Mouse (Mus musculus) myocyte (in vitro differentiated cells): ENCODE results near the gene Agmo. TPM values are rescaled to one million over a fixed set of nuclear protein-coding genes. Genes with fewer than 3 reads are reported as not detected.

ENCODE experiments used
- H3K27me3 ChIP-seq: one replicate; pipeline ENCODE4 v1.6.1; 2011; ENCODE audit not compliant: control insufficient read depth, insufficient read depth, insufficient read length
- H3K36me3 ChIP-seq: one replicate; pipeline ENCODE4 v1.6.1; 2011; ENCODE audit not compliant: control insufficient read depth, insufficient read depth
- H3K4me2 ChIP-seq: one replicate; pipeline ENCODE4 v1.6.1; 2011; ENCODE audit warnings: low read depth, control low read depth
- H3K4me3 ChIP-seq: one replicate; pipeline ENCODE4 v1.5.1; 2011; ENCODE audit warnings: mild to moderate bottlenecking, control low read depth, moderate library complexity
- H3K79me2 ChIP-seq: one replicate; pipeline ENCODE4 v1.6.1; 2011; ENCODE audit not compliant: control insufficient read depth, insufficient read depth
- H3ac ChIP-seq: one replicate; pipeline ENCODE4 v1.6.1; 2011; ENCODE audit not compliant: control insufficient read depth, insufficient read length
- CEBPB ChIP-seq: IDR thresholded peaks from 2 replicates; pipeline ENCODE4 v1.6.1; 2011; ENCODE audit warnings: mild to moderate bottlenecking, moderate library complexity; ENCODE audit not compliant: poor library complexity, insufficient read depth, severe bottlenecking
- E2F4 ChIP-seq: IDR thresholded peaks from one replicate; pipeline ENCODE4 v1.6.1; 2011; ENCODE audit warnings: mild to moderate bottlenecking, control low read depth, moderate library complexity; ENCODE audit not compliant: insufficient read depth
- MAX ChIP-seq: IDR thresholded peaks from one replicate; pipeline ENCODE4 v1.6.1; 2011; ENCODE audit warnings: low read depth, mild to moderate bottlenecking, control low read depth
- MYOD1 ChIP-seq, 3 experiments: IDR thresholded peaks; one replicate each; pipeline ENCODE4 v1.6.1; 2011; ENCODE audit warnings: control low read depth in 2 of 3, low read depth in 2 of 3, mild to moderate bottlenecking in 2 of 3, moderate library complexity in 1 of 3; ENCODE audit not compliant: insufficient read length in 2 of 3, control insufficient read depth in 1 of 3
- MYOG ChIP-seq, 3 experiments: IDR thresholded peaks; one replicate each; pipeline ENCODE4 v1.6.1; 2011; ENCODE audit warnings: control low read depth in 2 of 3, low read depth in 2 of 3, mild to moderate bottlenecking in 2 of 3; ENCODE audit not compliant: insufficient read length in 2 of 3, control insufficient read depth in 1 of 3, insufficient read depth in 1 of 3
- POLR2A ChIP-seq: IDR thresholded peaks from one replicate; pipeline ENCODE4 v1.6.1; 2011; ENCODE audit warnings: low read depth, mild to moderate bottlenecking, control low read depth, moderate library complexity; ENCODE audit not compliant: insufficient read length
- POLR2AphosphoS2 ChIP-seq: IDR thresholded peaks from one replicate; pipeline ENCODE4 v1.6.1; 2011; ENCODE audit warnings: low read depth, control low read depth; ENCODE audit not compliant: insufficient read length
- REST ChIP-seq: IDR thresholded peaks from one replicate; pipeline ENCODE4 v1.6.1; 2011; ENCODE audit warnings: mild to moderate bottlenecking, control low read depth, moderate library complexity; ENCODE audit not compliant: insufficient read depth, insufficient read length
- SRF ChIP-seq: IDR thresholded peaks from one replicate; pipeline ENCODE4 v1.6.1; 2011; ENCODE audit warnings: low read depth; ENCODE audit not compliant: control insufficient read depth, insufficient read length
- TCF12 ChIP-seq: IDR thresholded peaks from one replicate; pipeline ENCODE4 v1.6.1; 2011; ENCODE audit warnings: mild to moderate bottlenecking, control low read depth; ENCODE audit not compliant: poor library complexity, insufficient read depth, severe bottlenecking
- TCF3 ChIP-seq: IDR thresholded peaks from one replicate; pipeline ENCODE4 v1.6.1; 2011; ENCODE audit warnings: low read depth, control low read depth; ENCODE audit not compliant: insufficient read length
- USF1 ChIP-seq: IDR thresholded peaks from one replicate; pipeline ENCODE4 v1.6.1; 2011; ENCODE audit warnings: low read depth, mild to moderate bottlenecking, control low read depth, moderate library complexity
- polyA plus RNA-seq: library from polyadenylated mRNA; unstranded; fragments of >200 nt; fragmentation: generic; extraction: Trizol; gene quantifications from one replicate; pipeline ENCODE4 v1.2.1, GENCODE M21; 2012; ENCODE audit warnings: missing spikeins

The Agmo gene
- polyA plus RNA-seq, 1 experiment: not detected

DNA sequence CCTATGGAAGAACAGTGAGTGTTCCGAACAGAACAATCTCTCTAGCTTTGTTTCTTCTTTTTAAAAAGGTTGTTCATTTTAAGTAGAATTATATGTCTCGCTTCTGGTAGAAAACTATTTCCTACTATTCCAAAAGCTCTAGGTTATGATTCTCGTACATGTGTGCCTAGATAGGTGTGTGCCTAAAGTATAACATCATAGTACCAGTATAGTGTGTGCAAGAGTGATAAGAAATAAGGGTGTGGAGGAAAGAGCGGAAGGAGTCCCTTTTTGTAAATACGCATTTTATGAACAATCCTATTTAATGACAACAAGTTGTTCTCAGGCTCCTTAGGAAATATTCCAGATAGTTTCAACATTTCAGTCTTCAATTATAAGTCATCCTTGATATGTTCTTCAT, 10.2 kb downstream of the Agmo start:
- H3K4me2 ChIP-seq: no peak overlapping the region
- H3K36me3 ChIP-seq: no peaks in the 10 kb centered on the region
- H3ac ChIP-seq: no peak overlapping the region
- no peaks in the 10 kb centered on the region for H3K27me3 ChIP-seq
- H3K79me2 ChIP-seq: no peaks in the 10 kb centered on the region
- no peak for TF ChIP-seq USF1
- TF ChIP-seq POLR2A: no peak
- TF ChIP-seq MAX: no peak
- TF ChIP-seq REST: no peak
- no peak for TF ChIP-seq POLR2AphosphoS2
- TF ChIP-seq E2F4: no peak
- no peak for TF ChIP-seq MYOD1 (IDR thresholded peaks at IDR 0.05; ENCODE audit: control insufficient read depth in 1 of 3, insufficient read length in 2 of 3, low read depth in 2 of 3)
- TF ChIP-seq CEBPB: no peak
- no peak for TF ChIP-seq MYOG (IDR thresholded peaks at IDR 0.05; ENCODE audit: control insufficient read depth in 1 of 3, insufficient read depth in 1 of 3, insufficient read length in 2 of 3, low read depth in 2 of 3)
- H3K4me3 ChIP-seq: no peak overlapping the region

DNA sequence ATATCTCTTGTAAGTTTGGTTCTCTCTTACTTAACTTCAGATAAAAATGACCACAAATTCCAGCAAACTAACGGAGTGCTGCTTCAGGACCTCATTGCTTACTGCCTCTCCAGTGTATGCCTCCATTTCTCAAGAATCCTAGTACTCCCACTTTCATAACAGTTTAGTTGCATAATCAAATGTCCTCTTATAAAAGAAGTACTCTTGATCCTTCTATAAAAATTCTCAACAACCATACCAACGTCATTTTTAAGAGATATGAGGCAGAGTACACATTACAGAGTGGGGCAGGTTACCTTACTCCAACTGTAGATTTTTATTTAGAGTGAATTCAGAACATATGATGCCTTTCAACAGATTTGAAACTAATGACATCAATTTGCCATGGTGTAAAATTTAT, 15.7 kb downstream of the Agmo start:
- H3K4me3 ChIP-seq: no peak overlapping the region
- H3K4me2 ChIP-seq: no peak overlapping the region
- H3K36me3 ChIP-seq: no peaks in the 10 kb centered on the region
- no peaks in the 10 kb centered on the region for H3K27me3 ChIP-seq
- no peak overlapping the region for H3ac ChIP-seq
- no peaks in the 10 kb centered on the region for H3K79me2 ChIP-seq
- TF ChIP-seq E2F4 (no peak), TCF3 (no peak), MYOD1 (IDR thresholded peaks at IDR 0.05; ENCODE audit: control insufficient read depth in 1 of 3, insufficient read length in 2 of 3, low read depth in 2 of 3) (no peak), REST (no peak), TCF12 (no peak), POLR2A (no peak), MYOG (IDR thresholded peaks at IDR 0.05; ENCODE audit: control insufficient read depth in 1 of 3, insufficient read depth in 1 of 3, insufficient read length in 2 of 3, low read depth in 2 of 3) (no peak), SRF (no peak), CEBPB (no peak), USF1 (no peak), POLR2AphosphoS2 (no peak), MAX (no peak)

DNA sequence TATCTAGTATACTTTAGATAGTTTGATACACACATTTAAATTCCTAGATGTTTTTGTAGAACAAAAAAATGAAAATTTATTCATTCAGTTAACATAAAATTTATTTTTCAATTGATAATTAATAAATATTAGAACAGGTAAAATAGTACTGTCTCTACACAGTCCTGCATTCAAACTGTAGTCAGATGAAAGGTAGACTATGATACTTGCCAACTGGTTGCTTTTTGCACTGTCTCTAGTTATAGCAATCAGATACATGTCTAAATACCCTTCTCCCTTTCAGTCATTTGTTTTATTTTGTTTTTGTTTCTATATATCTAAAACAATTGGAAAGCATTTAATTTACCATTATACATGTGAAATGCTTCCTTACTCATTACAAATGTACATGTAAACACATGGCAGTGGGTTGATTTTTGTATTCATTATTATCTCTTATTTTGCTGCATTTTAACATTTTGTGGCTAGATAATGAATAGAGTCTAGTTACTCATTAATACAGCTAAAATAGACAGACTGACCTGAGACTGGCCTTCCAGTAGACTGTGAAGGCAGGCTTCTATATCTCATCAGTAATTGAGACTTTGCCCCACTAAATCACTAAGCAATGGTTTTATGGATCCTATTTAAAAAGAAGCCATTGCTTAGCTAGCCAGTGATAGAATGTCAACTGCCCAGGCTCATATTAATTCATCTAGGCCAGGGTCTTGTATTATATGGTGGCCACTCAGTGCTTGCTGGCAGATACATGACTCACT, 18.5 kb downstream of the Agmo start:
- H3K4me2 ChIP-seq: no peak overlapping the region
- H3K36me3 ChIP-seq: no peaks in the 10 kb centered on the region
- TF ChIP-seq MYOG (IDR thresholded peaks at IDR 0.05; ENCODE audit: control insufficient read depth in 1 of 3, insufficient read depth in 1 of 3, insufficient read length in 2 of 3, low read depth in 2 of 3): no peak
- no peak for TF ChIP-seq TCF12
- no peak for TF ChIP-seq POLR2A
- TF ChIP-seq USF1: no peak
- no peak for TF ChIP-seq SRF
- no peak for TF ChIP-seq MYOD1 (IDR thresholded peaks at IDR 0.05; ENCODE audit: control insufficient read depth in 1 of 3, insufficient read length in 2 of 3, low read depth in 2 of 3)
- TF ChIP-seq TCF3: no peak
- TF ChIP-seq CEBPB: no peak
- TF ChIP-seq MAX: no peak
- no peak for TF ChIP-seq POLR2AphosphoS2
- TF ChIP-seq REST: no peak
- TF ChIP-seq E2F4: no peak

DNA sequence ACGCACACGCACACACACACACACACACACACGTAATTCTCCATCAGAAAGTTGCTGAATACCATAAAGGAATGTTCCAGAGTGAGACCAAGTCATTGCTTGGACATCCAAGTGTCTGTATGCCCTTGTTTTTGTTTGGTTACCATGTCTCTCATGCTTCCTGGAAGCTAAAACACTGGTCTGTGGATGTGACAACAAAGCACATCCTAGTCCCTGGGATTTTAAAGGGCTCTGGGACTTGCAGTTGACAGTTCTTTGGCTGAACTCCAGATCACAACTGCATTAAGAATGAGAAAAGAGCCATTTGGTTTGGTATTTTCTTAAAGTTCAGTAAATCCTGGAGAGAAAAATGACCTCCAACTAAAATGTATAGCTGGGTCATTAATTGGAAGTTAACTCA, 22.2 kb downstream of the Agmo start:
- TF ChIP-seq USF1 (no peak), E2F4 (no peak), CEBPB (no peak)
- Histone ChIP-seq H3ac (no peak overlapping the region), H3K27me3 (no peaks in the 10 kb centered on the region), H3K4me3 (no peak overlapping the region), H3K4me2 (no peak overlapping the region), H3K79me2 (no peaks in the 10 kb centered on the region), H3K36me3 (no peaks in the 10 kb centered on the region)

More for the DNA sequence above, 18.5 kb downstream of the Agmo start:
- no peaks in the 10 kb centered on the region for H3K27me3 ChIP-seq
- no peaks in the 10 kb centered on the region for H3K79me2 ChIP-seq
- no peak overlapping the region for H3K4me3 ChIP-seq
- H3ac ChIP-seq: no peak overlapping the region

DNA sequence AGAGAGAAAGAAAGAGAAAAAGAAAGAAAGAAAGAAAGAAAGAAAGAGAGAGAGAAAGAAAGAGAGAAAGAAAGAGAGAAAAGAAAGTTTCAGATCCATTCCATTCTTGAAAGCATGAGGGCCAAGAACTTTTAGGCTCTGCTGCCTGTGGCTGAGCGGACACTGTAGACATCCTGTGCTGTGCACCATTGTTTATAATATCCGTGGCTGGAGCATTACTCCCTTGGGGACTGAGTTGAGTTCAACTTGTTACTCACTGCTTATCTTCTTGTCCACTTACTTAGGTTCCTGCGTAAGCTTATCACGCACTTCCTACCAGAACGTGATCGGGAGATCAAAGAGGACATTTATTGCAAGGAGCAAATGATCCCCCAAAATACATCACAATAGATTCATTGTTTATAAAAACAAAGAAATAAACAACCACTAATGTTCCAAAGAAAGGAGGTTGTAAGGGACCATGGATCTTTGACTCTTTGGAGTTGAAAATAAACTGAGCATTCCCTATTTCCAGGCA, 27.3 kb downstream of the Agmo start:
- H3K36me3 ChIP-seq: no peaks in the 10 kb centered on the region
- no peak overlapping the region for H3K4me3 ChIP-seq
- H3K79me2 ChIP-seq: no peaks in the 10 kb centered on the region
- TF ChIP-seq MYOG (IDR thresholded peaks at IDR 0.05; ENCODE audit: control insufficient read depth in 1 of 3, insufficient read depth in 1 of 3, insufficient read length in 2 of 3, low read depth in 2 of 3) (no peak), POLR2A (no peak), TCF3 (no peak), TCF12 (no peak), MYOD1 (IDR thresholded peaks at IDR 0.05; ENCODE audit: control insufficient read depth in 1 of 3, insufficient read length in 2 of 3, low read depth in 2 of 3) (no peak), CEBPB (no peak), USF1 (no peak), POLR2AphosphoS2 (no peak), E2F4 (no peak), MAX (no peak), SRF (no peak), REST (no peak)
- no peak overlapping the region for H3ac ChIP-seq
- no peaks in the 10 kb centered on the region for H3K27me3 ChIP-seq
- no peak overlapping the region for H3K4me2 ChIP-seq
